Mouse (Mus musculus) cerebellum, adult 2 months (tissue): ENCODE results near the gene Ttc19.

Experiments used
- CTCF ChIP-seq: fragments of 200-500 bp; IDR thresholded peaks from 2 replicates; pipeline ENCODE4 v1.5.1; 2011; ENCODE audit warnings: low read depth, mild to moderate bottlenecking, control low read depth, low read length, moderate library complexity, borderline replicate concordance; ENCODE audit not compliant: insufficient read depth
- POLR2A ChIP-seq: fragments of 200-500 bp; IDR thresholded peaks from 2 replicates; pipeline ENCODE4 v1.6.1; 2011; ENCODE audit warnings: low read length, control low read depth, borderline replicate concordance; ENCODE audit not compliant: insufficient read depth

GRCm38 (mm10) chr11:62351948-62352347 lies 70.7 kb downstream of the Ttc19 start:
- TF ChIP-seq CTCF (no peak), POLR2A (no peak)
